Mouse (Mus musculus) embryonic facial prominence, embryonic 11.5 days (tissue): Measurements from ENCODE around the gene Asna1. TPM values are rescaled to one million over a fixed set of nuclear protein-coding genes. Genes with fewer than 3 reads are reported as not detected.

Experiments
- ATAC-seq: fragments of 200-750 bp; cut with Nextera tagmentation; replicated peaks from 2 replicates; pipeline ENCODE4 v1.8.0; 2017; ENCODE audit warnings: low read depth; ENCODE audit not compliant: insufficient number of reproducible peaks, low FRiP score, low TSS enrichment
- DNase-seq: peaks from one replicate; pipeline ENCODE4 v3.0.0-alpha.2; 2015; ENCODE audit warnings: low spot score
- H3K27ac ChIP-seq: fragments of 300-500 bp; sonication (generic); replicated peaks from 2 replicates; pipeline ENCODE4 v1.5.1; 2014; ENCODE audit warnings: mild to moderate bottlenecking, low read depth, low read length, control low read depth
- H3K27me3 ChIP-seq: fragments of 300-500 bp; sonication (generic); 2 replicates; pipeline ENCODE4 v1.6.1; 2014; ENCODE audit warnings: mild to moderate bottlenecking, low read length, moderate library complexity, mixed read lengths; ENCODE audit not compliant: control insufficient read depth, insufficient read depth
- H3K36me3 ChIP-seq: fragments of 300-500 bp; sonication (generic); replicated peaks from 2 replicates; pipeline ENCODE4 v1.6.1; 2014; ENCODE audit warnings: low read depth, mild to moderate bottlenecking, low read length, moderate library complexity, mixed read lengths; ENCODE audit not compliant: control insufficient read depth, insufficient read depth
- H3K4me1 ChIP-seq: fragments of 300-500 bp; sonication (generic); 2 replicates; pipeline ENCODE4 v1.6.1; 2014; ENCODE audit warnings: low read length, mixed read lengths; ENCODE audit not compliant: control insufficient read depth, insufficient read depth
- H3K4me2 ChIP-seq: fragments of 300-500 bp; sonication (generic); 2 replicates; pipeline ENCODE4 v1.6.1; 2014; ENCODE audit warnings: low read depth, mild to moderate bottlenecking, control low read depth, low read length, moderate library complexity
- H3K4me3 ChIP-seq: fragments of 300-500 bp; sonication (generic); 2 replicates; pipeline ENCODE4 v1.5.1; 2014; ENCODE audit warnings: low read depth, low read length, control low read depth
- H3K9ac ChIP-seq: fragments of 300-500 bp; sonication (generic); replicated peaks from 2 replicates; pipeline ENCODE4 v1.6.1; 2014; ENCODE audit warnings: mild to moderate bottlenecking, control low read depth, low read length
- H3K9me3 ChIP-seq: fragments of 300-500 bp; sonication (generic); replicated peaks from 2 replicates; pipeline ENCODE4 v1.6.1; 2016; ENCODE audit warnings: mild to moderate bottlenecking, low read length, inconsistent platforms, mixed read lengths; ENCODE audit not compliant: control insufficient read depth
- WGBS: fragments of 180-500 bp; shearing (Covaris S2); extraction: QIAGEN DNeasy Blood & Tissue Kit; methylation state at CpG from one replicate; pipeline ENCODE4 v1.1.7; 2014; 5-methylcytosine and 5-hydroxymethylcytosine counted together
- polyA plus RNA-seq: library from polyadenylated mRNA; unstranded; fragments of >200 nt; fragmentation: Nextera tagmentation; extraction: Ambion mirVana; gene quantifications from 2 replicates; pipeline ENCODE4 v1.2.1, GENCODE M21; 2014

Asna1 gene
- polyA plus RNA-seq, 1 experiment from 2014 or later, result 130 TPM

DNA sequence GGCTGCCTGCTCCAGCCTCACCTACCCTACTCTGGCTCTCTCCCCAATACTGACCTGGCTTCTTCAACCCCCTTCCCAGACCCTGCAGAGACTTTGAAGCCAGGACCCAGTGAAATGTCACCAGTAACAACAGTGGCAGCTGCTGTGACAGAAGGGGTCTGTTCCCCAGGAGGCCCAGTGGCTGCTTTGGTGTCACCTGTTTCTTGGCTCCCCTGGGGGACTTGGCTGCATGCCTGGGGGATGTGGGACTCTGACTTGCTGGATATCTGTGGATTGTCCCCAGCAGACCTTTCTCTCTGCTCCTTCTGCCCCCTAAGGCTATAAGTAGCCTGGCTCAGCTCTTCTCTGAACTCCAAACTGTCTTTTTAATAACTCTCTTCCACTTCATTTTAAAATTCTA is 42.9 kb upstream of the Asna1 start, which contains the start of gene Gm5741:
Gene Gm5741 (minus strand): TSS at position 1 of the 400 bp plus-strand sequence.
- ATAC-seq (no peak), DNase-seq (no peak)
- Histone ChIP-seq H3K36me3 (no peaks in the 10 kb centered on the region), H3K9ac (no peak within 1 kb of the TSS), H3K4me1 (no peaks in the 10 kb centered on the region), H3K27me3 (no peaks in the 10 kb centered on the region), H3K4me3 (no peak within 1 kb of the TSS), H3K4me2 (no peak within 1 kb of the TSS; the same call in 1 of the 2 replicates), H3K9me3 (no peaks in the 10 kb centered on the region), H3K27ac (no peak within 1 kb of the TSS)

DNA sequence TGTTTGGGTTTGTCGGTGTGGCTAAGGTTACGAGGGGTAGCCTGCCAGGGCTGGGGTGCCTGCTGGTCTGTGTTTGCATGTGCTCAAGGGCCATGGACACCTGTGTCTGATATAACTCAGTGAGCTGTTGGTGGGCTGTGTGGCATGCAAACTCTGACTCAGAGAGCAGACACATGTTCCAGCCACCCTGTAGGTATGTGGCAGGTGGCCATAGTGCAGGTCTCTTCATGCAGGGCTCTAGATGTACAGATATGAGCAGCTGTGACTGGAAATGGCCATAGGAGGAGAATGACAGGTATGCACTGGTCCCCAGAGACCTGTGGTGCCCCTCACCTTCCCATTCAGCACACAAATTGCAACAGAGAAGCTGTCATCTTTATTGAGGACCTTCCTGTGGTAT is 42.1 kb upstream of the Asna1 start:
- no peak for DNase-seq
- H3K36me3 ChIP-seq, result no peaks in the 10 kb centered on the region
- WGBS, result 98% methylated on average over 2 of the region's 2 CpGs

DNA sequence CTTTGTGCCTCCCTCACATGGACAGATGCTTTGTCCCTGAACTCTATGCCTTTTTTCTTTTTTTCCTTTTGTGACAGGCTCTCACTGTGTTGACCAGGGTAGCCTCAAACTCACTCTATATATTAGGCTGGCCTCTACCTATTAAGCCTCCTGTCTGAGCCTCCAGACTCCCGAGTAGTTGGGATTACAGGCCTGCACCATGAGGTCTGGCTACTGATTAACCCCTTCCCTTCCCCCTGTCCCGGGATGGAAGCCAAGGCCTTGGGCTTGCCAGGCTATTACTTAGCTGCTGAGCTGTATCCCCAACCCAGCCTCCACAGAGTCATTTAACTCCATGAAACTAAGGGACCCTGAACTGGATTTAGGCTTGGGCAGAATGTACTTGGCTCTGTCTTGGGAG is 40.1 kb upstream of the Asna1 start:
- ATAC-seq, result no peak
- no peaks in the 10 kb centered on the region for H3K27me3 ChIP-seq
- 0 out of 2 replicates have a peak, but pooled peaks cover 2% of the 10 kb centered on the region for H3K4me1 ChIP-seq
- WGBS, result 56% methylated on average over 2 of the region's 2 CpGs
- H3K36me3 ChIP-seq, result no peaks in the 10 kb centered on the region
- H3K27ac ChIP-seq, result no peak overlapping the region
- no peak overlapping the region for H3K4me3 ChIP-seq
- DNase-seq, result no peak
- H3K4me2 ChIP-seq, result no peak overlapping the region
- no peak overlapping the region for H3K9ac ChIP-seq
- H3K9me3 ChIP-seq, result no peaks in the 10 kb centered on the region

More for the DNA sequence above, 42.1 kb upstream of the Asna1 start:
- H3K9me3 ChIP-seq, result no peaks in the 10 kb centered on the region
- no peak for ATAC-seq
- no peak overlapping the region; the same call in 1 of the 2 replicates for H3K4me2 ChIP-seq
- no peak overlapping the region for H3K27ac ChIP-seq
- H3K4me1 ChIP-seq, result no peaks in the 10 kb centered on the region
- no peaks in the 10 kb centered on the region for H3K27me3 ChIP-seq
- no peak overlapping the region for H3K4me3 ChIP-seq
- H3K9ac ChIP-seq, result no peak overlapping the region

DNA sequence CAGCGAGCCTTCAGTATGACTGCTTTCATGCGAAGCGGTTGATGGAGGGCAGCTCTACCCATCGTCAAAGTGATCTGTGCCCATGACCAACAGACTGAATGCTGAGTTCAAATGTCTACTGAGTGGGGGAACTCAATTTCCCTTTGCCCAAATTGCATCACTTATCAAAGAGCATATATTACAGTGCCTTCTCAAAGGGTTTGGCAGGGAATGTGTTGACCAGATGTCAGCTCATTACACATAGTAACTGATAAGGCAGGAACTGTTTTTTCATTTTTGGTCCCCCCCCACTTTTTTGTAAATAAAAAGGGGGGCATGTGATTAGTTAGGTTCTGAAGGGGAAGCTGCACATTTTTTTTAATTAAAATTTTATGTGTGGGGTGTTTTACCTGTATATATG is 37.5 kb upstream of the Asna1 start:
- ATAC-seq, result no peak
- H3K27me3 ChIP-seq, result no peaks in the 10 kb centered on the region
- no peak for DNase-seq
- no peak overlapping the region for H3K4me3 ChIP-seq
- 0 out of 2 replicates have a peak, but pooled peaks cover 2% of the 10 kb centered on the region for H3K4me1 ChIP-seq
- 97% methylated on average over 4 of the region's 4 CpGs for WGBS
- H3K4me2 ChIP-seq, result no peak overlapping the region
- H3K9me3 ChIP-seq, result no peaks in the 10 kb centered on the region
- no peaks in the 10 kb centered on the region for H3K36me3 ChIP-seq
- no peak overlapping the region for H3K9ac ChIP-seq
- no peak overlapping the region for H3K27ac ChIP-seq

DNA sequence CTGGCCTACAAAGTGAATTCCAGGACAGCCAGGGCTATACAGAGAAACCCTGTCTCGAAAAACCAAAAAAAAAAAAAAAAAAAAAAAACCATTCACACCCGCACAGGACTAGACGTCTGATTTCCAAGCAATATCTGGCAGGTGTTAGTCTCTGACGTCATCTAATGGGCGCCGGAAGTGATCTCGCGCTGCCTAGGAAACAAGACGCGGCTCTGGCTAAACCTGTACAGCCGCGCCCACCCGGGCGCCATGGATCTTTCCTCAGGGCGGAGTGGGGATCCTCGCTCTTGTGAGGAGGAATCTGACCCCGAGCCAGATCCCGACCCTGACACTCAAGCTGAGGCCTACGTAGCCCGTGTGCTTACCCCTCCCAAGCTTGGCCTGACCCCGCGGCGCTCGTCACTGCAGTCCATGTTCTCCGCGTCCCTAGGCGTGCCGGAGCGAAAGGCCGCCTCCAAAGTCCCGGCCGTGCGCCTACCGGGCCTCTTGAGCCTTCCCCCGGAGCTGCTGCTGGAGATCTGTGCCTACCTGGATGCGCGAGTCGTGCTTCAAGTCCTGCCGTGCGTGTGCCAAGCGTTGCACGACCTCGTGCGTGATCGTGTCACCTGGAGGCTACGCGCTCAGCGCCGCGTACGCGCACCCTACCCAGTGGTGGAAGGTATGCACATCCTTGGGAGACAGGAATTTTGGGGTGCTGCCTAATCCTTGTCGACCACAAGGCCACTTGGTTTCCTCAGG is 35.0 kb upstream of the Asna1 start, which contains the start of gene Fbxw9:
Gene Fbxw9 (plus strand): TSS at position 177 of the 738 bp plus-strand sequence.
- Histone ChIP-seq H3K36me3 (0 out of 2 replicates have a peak, but pooled peaks cover 5% of the 10 kb centered on the region), H3K27me3 (no peaks in the 10 kb centered on the region), H3K4me1 (0 out of 2 replicates have a peak, but pooled peaks cover 2% of the 10 kb centered on the region), H3K4me3 (peak within 1 kb of the TSS; percentile 77), H3K4me2 (peak within 1 kb of the TSS; percentile 92), H3K9ac (peak within 1 kb of the TSS; percentile 67), H3K9me3 (no peaks in the 10 kb centered on the region), H3K27ac (no peak within 1 kb of the TSS)
- WGBS, result under 1% methylated on average over 52 of the region's 53 CpGs
- ATAC-seq (peak; percentile 84), DNase-seq (peak; percentile 96)

DNA sequence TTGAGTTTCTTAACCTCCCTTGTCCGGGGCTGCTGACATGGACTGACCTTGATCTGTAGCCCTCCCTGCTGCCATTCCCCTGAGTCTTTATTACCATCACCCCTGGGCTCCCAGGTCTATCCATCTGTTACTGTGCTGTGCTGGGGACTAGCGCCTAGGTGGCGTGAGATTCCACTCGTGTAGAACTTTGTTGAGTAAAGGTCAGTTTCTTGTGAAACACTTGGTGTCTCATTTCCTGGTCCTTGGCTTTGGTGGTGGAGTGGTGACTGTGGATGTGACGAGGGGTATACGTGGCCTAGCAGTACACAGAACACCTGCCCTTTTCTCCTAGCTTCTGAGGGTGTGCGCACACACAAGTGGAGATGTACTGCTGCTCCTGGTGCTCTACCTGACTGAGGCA is 32.3 kb upstream of the Asna1 start:
- Histone ChIP-seq H3K9ac (no peak overlapping the region), H3K36me3 (peaks cover 10% of the 10 kb centered on the region; the same call in 1 of the 2 replicates), H3K9me3 (no peaks in the 10 kb centered on the region), H3K27ac (no peak overlapping the region), H3K4me3 (no peak overlapping the region), H3K27me3 (no peaks in the 10 kb centered on the region), H3K4me2 (no peak overlapping the region), H3K4me1 (0 out of 2 replicates have a peak, but pooled peaks cover 2% of the 10 kb centered on the region)
- ATAC-seq, result no peak
- 86% methylated on average over 7 of the region's 7 CpGs for WGBS
- no peak for DNase-seq

DNA sequence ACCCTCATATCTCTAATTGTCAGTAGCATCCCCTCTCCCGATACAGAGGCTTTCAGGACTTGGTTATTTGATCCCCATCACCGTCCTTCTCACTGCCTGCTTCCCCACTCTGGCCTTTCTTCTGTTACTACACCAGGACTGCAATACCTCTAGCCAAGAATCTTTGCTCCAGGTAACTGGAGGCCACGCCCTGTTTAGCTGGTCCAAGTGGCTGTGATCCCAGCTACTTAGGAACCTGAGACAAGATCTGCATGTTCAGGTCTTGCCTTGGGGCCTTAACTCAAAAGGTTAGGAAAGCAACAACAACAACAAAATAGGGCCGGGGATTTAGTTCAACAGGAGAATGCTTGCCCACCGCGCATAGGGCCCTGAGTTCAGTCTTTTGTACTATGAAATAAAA is 18.5 kb upstream of the Asna1 start:
- Histone ChIP-seq H3K9me3 (no peaks in the 10 kb centered on the region), H3K27me3 (no peaks in the 10 kb centered on the region), H3K4me1 (no peaks in the 10 kb centered on the region; the same call in 1 of the 2 replicates), H3K27ac (no peak overlapping the region), H3K4me3 (no peak overlapping the region), H3K36me3 (peaks cover 31% of the 10 kb centered on the region), H3K9ac (no peak overlapping the region), H3K4me2 (no peak overlapping the region)
- ATAC-seq (no peak), DNase-seq (no peak)
- WGBS, result 89% methylated on average over 6 of the region's 6 CpGs
